Mouse (Mus musculus) spleen, adult 10 weeks (tissue): Measurements from ENCODE around the gene Ccdc60. TPM values are rescaled to one million over a fixed set of nuclear protein-coding genes. Genes with fewer than 3 reads are reported as not detected.

Experiments used
- polyA plus RNA-seq: library from polyadenylated mRNA; stranded (reverse); fragments of 350-450 nt; fragmentation: Illumina TruSeq; extraction: RNeasy Lipid Tissue Mini Kit (QIAGEN cat#74804); gene quantifications from one replicate; pipeline ENCODE4 v1.2.3, GENCODE M21; 2015; ENCODE audit warnings: low replicate concordance; ENCODE audit not compliant: insufficient read depth

Ccdc60 gene
- not detected for polyA plus RNA-seq

DNA sequence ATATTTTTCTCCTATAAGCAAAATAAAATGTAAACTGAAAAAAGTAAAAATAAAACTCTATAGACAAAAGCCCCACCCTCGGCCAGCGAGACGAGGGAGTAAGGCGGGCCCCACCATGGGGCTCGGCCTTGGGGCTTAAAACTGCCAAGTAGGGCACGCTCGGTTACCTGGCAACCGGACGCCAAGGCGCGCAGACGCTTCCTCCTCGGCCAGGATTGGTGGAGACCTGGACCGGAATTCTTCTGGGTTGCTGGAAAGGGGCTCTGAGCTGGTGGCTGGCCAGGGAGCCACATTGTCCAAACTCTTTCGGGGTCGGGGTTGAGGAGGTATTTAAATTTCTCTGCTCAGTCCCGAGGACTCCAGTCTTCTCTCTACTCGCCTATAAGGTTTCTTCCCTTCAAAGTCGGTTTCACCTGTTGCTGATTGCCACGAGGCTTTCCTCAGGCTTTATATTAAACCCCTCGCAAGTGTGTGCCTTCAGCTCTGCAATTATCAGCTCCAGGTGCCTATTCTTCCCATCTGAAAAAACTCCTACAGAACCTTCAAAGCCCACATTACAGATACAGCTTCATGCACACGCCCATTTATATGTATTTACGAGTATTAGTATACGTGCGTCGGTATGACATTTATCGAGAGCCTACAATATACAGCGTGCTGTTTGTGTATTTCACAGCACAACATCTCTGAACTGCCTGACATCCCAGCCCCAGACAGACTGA, at the start of gene Ccdc60:
Gene Ccdc60, minus strand, starts transcription at position 137 of the 722 bp plus-strand sequence.

DNA sequence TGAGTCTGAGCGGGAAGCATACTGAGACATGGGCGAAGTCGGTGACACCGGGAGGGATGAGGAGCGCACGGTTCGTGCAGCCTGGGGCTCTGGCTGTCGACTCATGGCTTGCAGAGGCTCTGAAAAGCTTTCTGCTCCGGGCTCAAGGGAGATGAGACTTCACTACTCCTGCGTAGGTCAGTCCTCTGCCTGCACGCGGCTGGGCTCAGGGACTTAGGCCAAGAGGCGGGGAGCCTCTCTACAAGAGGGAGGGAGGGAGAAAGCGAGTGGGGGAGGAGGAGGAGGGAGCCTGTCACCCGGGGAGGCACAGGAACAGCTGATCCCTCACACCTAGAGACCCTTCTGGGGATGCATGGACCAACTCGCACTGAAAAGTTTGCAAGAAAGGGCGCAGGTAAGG, 205.7 kb downstream of the Ccdc60 start, which contains the start of gene Tmem233:
Gene Tmem233, minus strand, starts transcription at position 164 of the 400 bp plus-strand sequence.

Other genes with a start within 250 kb of the Ccdc60 start
- gene Tmem233, start 205.7 kb downstream of the Ccdc60 start, polyA plus RNA-seq, result not detected
- gene Hspb8, start 133.9 kb upstream of the Ccdc60 start, polyA plus RNA-seq, result 3.6 TPM